Mouse (Mus musculus) liver, embryonic 14 days (tissue): ENCODE results near the gene L1td1. TPM values are rescaled to one million over a fixed set of nuclear protein-coding genes. Genes with fewer than 3 reads are reported as not detected.

Source experiments
- polyA plus RNA-seq: library from polyadenylated mRNA; depleted of rRNA; stranded (reverse); fragments of >200 nt; gene quantifications from 2 replicates; pipeline ENCODE4 v1.2.3, GENCODE M21; 2012; rRNA removed

The L1td1 gene
- polyA plus RNA-seq: 0.01 TPM in 1 of 2 replicates, not detected in the other

DNA sequence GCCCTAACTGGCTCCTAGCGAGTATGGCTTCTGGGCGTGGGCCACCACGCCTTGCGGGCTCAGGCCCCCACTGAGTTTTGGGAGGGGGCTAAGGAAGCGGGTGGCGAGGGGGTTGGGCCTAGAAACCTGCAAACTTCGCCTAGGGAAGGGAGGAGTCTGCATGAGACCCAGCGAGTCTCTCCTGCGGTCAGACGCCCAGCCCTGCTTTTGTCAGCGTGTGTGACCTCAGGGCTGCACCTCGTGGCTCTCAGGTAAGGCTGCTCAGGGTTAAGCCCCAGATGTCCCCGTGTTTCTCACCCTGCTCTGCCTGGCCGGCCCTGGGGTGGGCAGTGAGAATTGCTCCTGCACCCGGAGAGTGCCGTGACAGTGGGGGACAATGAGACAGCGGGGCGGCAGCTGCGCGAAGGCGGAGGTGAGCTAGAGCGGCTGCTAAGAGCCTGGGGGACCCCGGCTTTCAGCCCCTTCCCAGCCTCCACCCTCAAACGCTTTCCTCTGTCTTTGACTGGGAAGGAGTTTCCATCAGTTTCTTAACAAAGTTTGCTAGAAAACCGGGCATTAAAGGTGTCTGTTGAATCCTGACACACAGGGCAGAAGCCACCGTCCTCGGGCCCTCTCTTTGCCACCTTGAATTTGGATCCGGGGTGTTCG lies at the start of gene L1td1:
Gene L1td1, plus strand, starts transcription at position 145 of the 648 bp plus-strand sequence.

Other genes starting within 250 kb of the L1td1 start
- gene Kank4, start 90.8 kb downstream of the L1td1 start, polyA plus RNA-seq: 0.14 TPM in 2 replicates
- not detected in 2 replicates for gene I0C0044D17Rik, start 97.1 kb downstream of the L1td1 start, polyA plus RNA-seq
- gene Usp1, start 197.1 kb downstream of the L1td1 start, polyA plus RNA-seq: 32.4 and 33.6 TPM in 2 replicates